Mouse (Mus musculus) gastrocnemius, postnatal 25 days (tissue): ENCODE results near the gene Iglon5. TPM values are rescaled to one million over a fixed set of nuclear protein-coding genes. Genes with fewer than 3 reads are reported as not detected.

Source experiments
- DNase-seq: peaks from one replicate; pipeline ENCODE4 v3.0.0; 2022
- microRNA-seq, 2 experiments: library from miRNA; unstranded; fragments of <30 nt; microRNA quantifications; one replicate each; pipeline ENCODE4 v1.2.0; 2021; ENCODE audit warnings: borderline replicate concordance in 2 of 2
- total RNA-seq, 2 experiments: library from RNA; stranded (reverse); gene quantifications; 1 replicate in 1 of 2; 2 replicates in 1 of 2; pipeline ENCODE4 v1.2.3; 2021

Gene Iglon5
- total RNA-seq, 2 experiments from 2014 or later, result 0.31 to 0.32 TPM

GRCm38 (mm10) chr7:43427406-43427805 is 62.5 kb downstream of the Iglon5 start, which contains the start of gene Lim2:
Gene Lim2 (plus strand): TSS chr7:43427670.
- no peak for DNase-seq

DNA sequence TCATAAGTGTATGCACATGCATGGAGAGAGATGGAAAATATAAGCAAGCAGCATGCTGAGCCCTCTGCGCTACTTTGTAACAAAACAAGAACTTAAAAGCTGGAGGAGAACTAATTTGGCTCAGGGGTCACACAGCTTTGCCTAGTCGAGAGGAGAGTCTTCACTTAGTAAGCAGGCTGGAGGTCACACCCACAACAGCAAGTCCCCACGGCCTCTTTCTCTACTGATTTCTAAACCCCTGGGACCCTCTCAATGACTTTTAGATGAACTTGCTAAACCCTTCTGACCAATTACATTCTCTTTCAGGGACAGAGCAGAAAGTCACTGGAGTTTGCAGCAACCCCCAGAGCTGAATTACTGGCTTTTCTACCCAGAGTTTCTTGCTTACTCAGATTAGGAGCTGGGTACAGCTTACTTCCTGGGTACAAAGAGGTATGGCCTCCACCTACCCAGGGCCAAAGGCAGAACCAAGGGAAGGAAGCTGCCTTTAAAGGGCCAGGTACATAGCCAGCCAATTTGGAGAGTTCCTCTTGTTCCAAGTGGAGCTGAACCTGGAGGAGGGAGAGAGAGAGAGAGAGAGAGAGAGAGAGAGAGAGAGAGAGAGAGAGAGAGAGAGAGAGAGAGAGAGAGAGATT is 65.8 kb downstream of the Iglon5 start:
- no peak for DNase-seq

GRCm38 (mm10) chr7:43422995-43423617 is 66.8 kb downstream of the Iglon5 start:
- peak; percentile 57 for DNase-seq

Small RNA genes lying within 50 kb of the gene (microRNA-seq; reads per million reads assigned to microRNA genes)
- gene Mir7051, result 1.3 to 1.5 reads per million in 2 experiments

Other genes with a start within 250 kb of the Iglon5 start
- 1 to 10 TPM; 9.1 to 9.3 TPM for gene Zfp715, start 176.8 kb downstream of the Iglon5 start, total RNA-seq
- not detected for gene Siglecf, start 138.7 kb downstream of the Iglon5 start, total RNA-seq
- under 1 TPM in 1 of 2 experiments, not detected in 1; 0.10 TPM for gene Siglecg, start 81.9 kb downstream of the Iglon5 start, total RNA-seq
- gene Lim2, start 62.4 kb downstream of the Iglon5 start, total RNA-seq, result not detected
- not detected for gene Nkg7, start 53.0 kb downstream of the Iglon5 start, total RNA-seq
- not detected for gene Cldnd2, start 49.3 kb downstream of the Iglon5 start, total RNA-seq
- 100 to 1,000 TPM; 310 to 323 TPM for gene Etfb, start 46.0 kb downstream of the Iglon5 start, total RNA-seq
- under 1 TPM; 0.46 to 0.62 TPM for gene Gm45233, start 45.9 kb downstream of the Iglon5 start, total RNA-seq
- gene Vsig10l, start 26.9 kb downstream of the Iglon5 start, total RNA-seq, result 1 to 10 TPM in 1 of 2 experiments, under 1 TPM in 1; 0.79 to 1.2 TPM
- not detected for gene 4931406B18Rik, start 15.9 kb upstream of the Iglon5 start, total RNA-seq
- under 1 TPM; 0.96 to 1.00 TPM for gene Cd33, start 54.4 kb upstream of the Iglon5 start, total RNA-seq
- gene Zfp658, start 72.2 kb upstream of the Iglon5 start, total RNA-seq, result under 1 TPM; 0.38 to 0.61 TPM
- gene Zfp719, start 89.5 kb upstream of the Iglon5 start, total RNA-seq, result 1 to 10 TPM; 3.5 to 3.6 TPM
- gene Zfp819, start 117.1 kb upstream of the Iglon5 start, total RNA-seq, result not detected
- not detected for gene Ceacam18, start 144.6 kb upstream of the Iglon5 start, total RNA-seq
- under 1 TPM; 0.31 to 0.32 TPM for gene Siglece, start 170.1 kb upstream of the Iglon5 start, total RNA-seq
- gene Ctu1, start 181.9 kb upstream of the Iglon5 start, total RNA-seq, result 1 to 10 TPM; 2.1 to 2.3 TPM
- not detected for gene Klk14, start 200.3 kb upstream of the Iglon5 start, total RNA-seq
- not detected for gene Klk13, start 222.5 kb upstream of the Iglon5 start, total RNA-seq